Mouse (Mus musculus) cerebellum, adult 2 months (tissue): ENCODE measurements around the gene Cela3b.

Experiments
- CTCF ChIP-seq: fragments of 200-500 bp; IDR thresholded peaks from 2 replicates; pipeline ENCODE4 v1.5.1; 2011; ENCODE audit warnings: low read depth, mild to moderate bottlenecking, control low read depth, low read length, moderate library complexity, borderline replicate concordance; ENCODE audit not compliant: insufficient read depth
- POLR2A ChIP-seq: fragments of 200-500 bp; IDR thresholded peaks from 2 replicates; pipeline ENCODE4 v1.6.1; 2011; ENCODE audit warnings: low read length, control low read depth, borderline replicate concordance; ENCODE audit not compliant: insufficient read depth

DNA sequence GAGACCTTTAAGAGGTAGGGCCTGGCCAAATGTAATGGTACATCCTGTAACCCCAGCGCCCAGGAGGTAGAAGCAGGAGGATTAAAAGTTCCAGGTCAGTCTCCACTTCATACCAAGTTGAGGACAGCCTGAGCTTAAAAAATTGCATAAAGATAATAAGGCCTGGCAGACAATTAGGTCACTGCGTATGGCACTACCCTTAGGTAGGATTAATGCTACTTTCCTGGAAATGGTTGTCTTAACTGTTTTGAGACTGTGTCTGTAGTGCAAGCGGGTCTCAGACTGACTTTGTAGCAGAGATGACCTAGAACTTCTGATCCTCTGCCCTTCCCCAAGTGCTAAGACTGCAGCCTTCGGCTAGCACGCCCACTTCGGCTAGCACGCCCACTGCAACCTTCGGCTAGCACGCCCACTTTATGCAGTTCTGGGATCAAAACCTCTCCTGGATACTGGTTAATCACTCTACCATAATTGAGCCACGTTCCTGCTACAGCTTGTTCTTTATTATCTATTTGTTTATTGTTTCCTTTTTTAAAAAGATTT is 50.6 kb downstream of the Cela3b start:
- TF ChIP-seq CTCF (no peak), POLR2A (no peak)
